In the genomic region with DNA sequence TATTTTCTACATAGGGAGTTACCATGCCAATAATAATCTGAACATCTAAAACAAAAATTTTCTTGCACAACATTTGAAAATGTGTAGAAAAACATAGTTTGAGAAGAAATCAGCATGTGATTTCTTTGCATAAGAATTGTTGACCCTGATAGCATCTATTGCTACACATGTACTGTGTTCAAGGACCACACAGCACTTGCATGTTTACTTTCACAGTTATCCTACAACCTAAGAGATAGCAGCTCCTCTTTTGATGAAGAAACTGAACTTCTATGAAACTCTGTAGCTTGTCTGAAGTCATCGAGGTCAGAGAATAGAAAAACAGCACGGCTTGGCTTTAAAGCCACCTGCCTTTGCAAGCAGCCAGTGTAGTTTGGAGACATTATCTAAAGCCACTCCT, we compare ENCODE assay signal across 28 mouse cellular contexts.
"Had no signal": no experiment of that assay in that cellular context is flagged by ENCODE, and none has a peak within 500 bp of the region (broad histone marks: within the 10 kb centered on the region; RNA-seq: fewer than 3 reads in every experiment).

No protein-coding gene starts in this region.

- H3K4me3 ChIP-seq: embryonic facial prominence, embryonic 10.5 days; embryonic facial prominence, embryonic 12.5 days; embryonic facial prominence, embryonic 13.5 days; embryonic facial prominence, embryonic 15.5 days; erythroblast, embryonic 14.5 days; forebrain, embryonic 10.5 days; forebrain, embryonic 12.5 days; forebrain, embryonic 13.5 days; forebrain, embryonic 15.5 days; gastrocnemius, adult 2 months; heart, adult 2 months had no signal

- H3K27ac ChIP-seq: embryonic facial prominence, embryonic 10.5 days; embryonic facial prominence, embryonic 12.5 days; embryonic facial prominence, embryonic 13.5 days; embryonic facial prominence, embryonic 15.5 days; forebrain, embryonic 10.5 days; forebrain, embryonic 12.5 days; forebrain, embryonic 13.5 days; forebrain, embryonic 15.5 days; gastrocnemius, adult 2 months; heart, adult 2 months had no signal

- ATAC-seq: forebrain, embryonic 13.5 days; forebrain, embryonic 14.5 days; forebrain, embryonic 15.5 days; forebrain, embryonic 16.5 days; forebrain, postnatal 0 days had no signal

- H3K4me1 ChIP-seq: embryonic facial prominence, embryonic 15.5 days had no signal

- H3K9ac ChIP-seq: embryonic facial prominence, embryonic 12.5 days; embryonic facial prominence, embryonic 13.5 days; embryonic facial prominence, embryonic 15.5 days; forebrain, embryonic 12.5 days; forebrain, embryonic 13.5 days; forebrain, embryonic 15.5 days; forebrain, postnatal 0 days had no signal

- DNase-seq: cerebellum, adult 2 months; cerebellum, adult 8-10 months; cerebellum, adult 9-10 months; cerebellum, adult 9-11 months; cerebellum, postnatal 10 days; cerebellum, postnatal 14 days; cerebellum, postnatal 25 days; cerebellum, postnatal 36 days; embryo, embryonic 11 days; forebrain, postnatal 0 days; gastrocnemius, adult 2 months; gastrocnemius, postnatal 10 days; gastrocnemius, postnatal 14 days; gastrocnemius, postnatal 25 days; gastrocnemius, postnatal 36 days; heart, adult 18-20 months; heart, adult 2 months had no signal

- H3K36me3 ChIP-seq: embryonic facial prominence, embryonic 10.5 days; embryonic facial prominence, embryonic 12.5 days; embryonic facial prominence, embryonic 13.5 days; embryonic facial prominence, embryonic 15.5 days; forebrain, embryonic 10.5 days; forebrain, embryonic 12.5 days; forebrain, embryonic 15.5 days had no signal

- H3K9me3 ChIP-seq: embryonic facial prominence, embryonic 10.5 days; embryonic facial prominence, embryonic 12.5 days; embryonic facial prominence, embryonic 13.5 days; embryonic facial prominence, embryonic 15.5 days; forebrain, embryonic 10.5 days; forebrain, embryonic 12.5 days; forebrain, embryonic 13.5 days; forebrain, embryonic 15.5 days had no signal

- H3K4me2 ChIP-seq: embryonic facial prominence, embryonic 12.5 days; embryonic facial prominence, embryonic 13.5 days; embryonic facial prominence, embryonic 15.5 days; forebrain, embryonic 12.5 days; forebrain, embryonic 13.5 days; forebrain, embryonic 15.5 days had no signal

- H3K27me3 ChIP-seq: embryonic facial prominence, embryonic 12.5 days; embryonic facial prominence, embryonic 13.5 days; forebrain, embryonic 12.5 days; forebrain, embryonic 13.5 days; forebrain, embryonic 15.5 days had no signal
